Mouse (Mus musculus) kidney, adult 9 months (tissue): ENCODE data around the gene Ptpn1.
A peak's percentile ranks its signal among the peaks of the same experiment; 100 is the strongest.

Source experiments
- DNase-seq: peaks from one replicate; pipeline ENCODE4 v3.0.0; 2022

Gene Ptpn1

DNA sequence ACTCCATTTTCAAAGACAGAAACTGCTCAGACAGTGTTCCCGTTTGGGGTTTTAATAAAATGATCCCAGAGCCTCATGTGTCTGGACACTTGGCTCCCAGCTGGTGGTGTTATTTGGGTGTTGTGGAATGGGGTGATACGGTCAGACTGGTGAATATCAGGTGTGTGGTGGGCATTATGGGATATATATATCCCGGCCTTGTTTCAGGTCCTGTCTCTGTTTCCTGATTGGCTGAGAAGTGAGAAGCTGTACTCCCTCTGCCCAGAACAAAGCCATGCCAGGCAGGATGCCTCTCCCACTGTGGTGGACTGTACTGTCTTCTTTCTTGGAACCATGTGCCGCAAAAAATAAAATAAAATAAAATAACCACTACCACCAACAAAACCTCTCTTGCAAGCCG, 7.8 kb upstream of the Ptpn1 start:
- DNase-seq, result no peak

DNA sequence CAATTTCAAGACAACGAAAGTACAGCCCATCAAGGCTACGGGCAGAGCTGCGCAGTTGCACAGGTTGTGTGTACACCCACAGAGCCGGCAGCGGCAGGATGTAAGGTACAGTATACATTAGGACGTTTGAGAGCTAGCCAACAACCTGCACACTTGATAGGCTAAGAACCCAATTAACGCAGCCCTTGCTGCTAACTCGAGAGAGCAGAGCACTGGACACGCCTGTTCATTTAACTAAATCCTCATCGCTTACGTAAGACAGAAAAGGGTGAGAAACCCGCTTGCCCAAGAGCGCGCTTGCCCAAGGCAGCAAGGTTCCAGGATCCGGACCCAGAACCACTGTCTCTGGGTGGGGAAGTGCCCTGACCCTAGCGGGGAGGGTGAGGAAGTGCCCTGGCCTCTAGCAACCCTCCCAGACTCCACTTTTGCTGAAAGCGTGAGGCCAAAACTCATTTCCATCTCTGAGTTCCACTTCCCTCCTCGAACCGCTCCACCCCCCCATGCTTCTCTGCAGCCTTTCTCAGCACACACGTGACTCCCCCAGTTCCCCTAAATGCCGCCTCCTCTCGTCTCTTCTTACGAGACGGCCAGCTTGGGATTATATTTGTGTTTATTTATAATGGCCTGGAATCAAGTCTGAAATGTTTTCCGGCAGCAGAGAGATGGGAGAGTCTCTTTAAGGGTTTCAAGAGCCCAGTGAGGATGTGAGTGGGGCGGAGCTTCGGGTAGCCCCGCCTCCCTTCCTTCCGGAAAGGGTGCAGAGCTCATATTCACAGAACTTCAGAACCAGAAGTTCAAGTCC, 6.9 kb upstream of the Ptpn1 start:
- DNase-seq, result peak; percentile 94

DNA sequence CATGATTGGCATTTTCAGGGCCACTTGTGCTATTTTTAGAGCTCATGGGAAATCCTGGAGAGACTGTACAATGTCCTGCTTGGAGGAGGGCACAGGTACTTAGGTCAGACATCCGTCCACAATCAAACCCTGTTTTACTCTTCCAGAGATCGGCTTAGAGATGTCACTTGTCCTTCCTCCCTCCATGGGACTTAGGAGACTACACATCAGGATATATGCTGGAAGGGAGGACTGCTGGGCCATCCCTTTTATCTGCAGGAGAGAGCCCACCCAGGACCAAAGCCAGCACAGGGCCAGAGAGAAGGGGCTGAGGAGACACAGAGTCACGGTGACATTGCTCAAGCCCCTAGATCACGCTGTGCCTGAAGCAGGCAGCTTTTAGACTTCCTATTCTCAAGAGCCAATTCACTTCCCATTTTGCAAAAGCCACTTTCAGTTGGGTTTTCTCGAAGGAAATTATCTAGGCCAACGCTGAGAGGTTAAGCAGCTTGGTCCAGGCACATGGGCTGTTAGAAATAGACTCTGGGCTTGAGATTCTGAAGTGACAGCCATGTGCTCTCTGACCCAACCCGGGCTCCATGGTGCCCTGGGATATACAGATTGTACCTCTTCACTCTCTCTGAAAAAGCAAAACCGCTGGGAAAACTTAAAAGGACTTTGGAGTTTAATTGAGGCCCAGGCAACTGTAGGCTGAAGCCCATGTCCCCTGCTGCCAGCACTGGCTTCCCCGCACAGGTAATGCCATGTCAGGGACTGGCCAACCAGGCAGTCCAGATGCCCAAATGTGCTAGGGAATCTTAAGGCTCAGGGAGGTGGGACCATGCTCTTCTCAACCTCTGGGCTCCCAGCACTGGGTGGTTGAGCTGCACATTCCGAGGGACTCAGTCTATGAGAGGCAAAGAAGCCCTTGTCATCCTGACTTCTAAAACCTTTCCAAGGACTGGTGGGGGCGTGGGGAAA, 5.7 kb upstream of the Ptpn1 start:
- peak; percentile 15 for DNase-seq

DNA sequence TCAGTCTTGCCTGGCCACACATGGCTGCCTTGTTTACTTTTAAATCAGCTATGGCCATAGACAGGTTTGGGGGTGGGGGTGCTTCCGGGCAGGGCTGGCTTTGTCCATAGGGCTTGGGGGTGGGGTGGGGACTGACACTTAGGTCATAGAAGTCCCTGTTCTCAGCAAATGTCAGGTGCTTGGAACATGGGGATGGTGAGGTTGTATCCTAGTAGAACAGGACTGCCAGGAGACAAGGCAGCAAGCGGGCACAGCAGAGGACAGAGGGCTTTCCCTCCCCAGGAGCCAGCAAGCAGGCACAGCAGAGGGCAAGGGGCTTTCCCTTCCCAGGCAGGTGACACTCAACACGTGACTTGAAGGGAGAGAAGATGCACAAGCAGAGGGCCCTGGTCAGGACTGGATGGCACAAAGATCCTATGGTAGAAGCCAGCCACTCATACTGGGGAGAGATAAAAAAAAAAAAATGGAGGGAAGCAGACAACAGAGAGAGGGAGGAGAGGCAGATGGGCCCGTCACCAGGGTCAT, 3.8 kb upstream of the Ptpn1 start:
- no peak for DNase-seq

DNA sequence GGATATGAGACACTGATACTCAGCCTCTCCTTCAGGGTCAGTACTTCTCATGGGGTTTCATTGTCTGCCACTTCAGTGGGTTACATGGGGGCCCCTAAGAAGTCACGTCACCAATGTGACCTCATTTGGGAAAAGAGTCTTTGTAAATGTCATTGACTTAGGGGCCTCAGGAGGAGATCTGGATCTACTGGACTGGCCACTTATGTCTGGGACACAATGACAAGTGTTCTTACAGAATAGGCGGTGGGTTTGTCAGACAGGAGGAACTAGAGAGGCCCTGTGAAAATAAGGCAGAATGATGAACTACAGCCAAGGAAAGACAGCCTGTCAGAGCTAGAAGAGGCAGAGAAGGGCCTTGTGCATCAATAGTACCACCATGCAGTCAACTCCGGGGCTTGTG, 2.9 kb upstream of the Ptpn1 start:
- DNase-seq, result no peak

DNA sequence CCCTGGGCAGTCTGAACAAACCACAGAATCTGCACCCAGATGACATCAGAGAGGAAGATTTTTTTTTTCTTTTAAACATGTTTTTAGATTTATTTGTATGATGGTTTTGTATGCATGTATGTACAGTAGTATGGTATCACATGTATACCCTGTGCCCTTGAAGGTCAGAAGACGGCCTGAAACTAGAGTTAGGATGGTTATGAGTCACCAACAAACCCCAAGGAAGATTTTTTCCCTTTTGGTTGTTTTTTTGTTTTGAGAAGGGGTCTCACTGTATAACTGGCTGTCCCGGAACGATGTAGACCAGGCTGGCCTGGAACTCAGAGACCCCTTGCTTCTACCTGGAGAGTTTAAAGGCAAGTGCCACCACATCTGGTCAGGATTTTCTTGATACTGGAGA, 882 bp upstream of the Ptpn1 start:
- DNase-seq, result no peak

DNA sequence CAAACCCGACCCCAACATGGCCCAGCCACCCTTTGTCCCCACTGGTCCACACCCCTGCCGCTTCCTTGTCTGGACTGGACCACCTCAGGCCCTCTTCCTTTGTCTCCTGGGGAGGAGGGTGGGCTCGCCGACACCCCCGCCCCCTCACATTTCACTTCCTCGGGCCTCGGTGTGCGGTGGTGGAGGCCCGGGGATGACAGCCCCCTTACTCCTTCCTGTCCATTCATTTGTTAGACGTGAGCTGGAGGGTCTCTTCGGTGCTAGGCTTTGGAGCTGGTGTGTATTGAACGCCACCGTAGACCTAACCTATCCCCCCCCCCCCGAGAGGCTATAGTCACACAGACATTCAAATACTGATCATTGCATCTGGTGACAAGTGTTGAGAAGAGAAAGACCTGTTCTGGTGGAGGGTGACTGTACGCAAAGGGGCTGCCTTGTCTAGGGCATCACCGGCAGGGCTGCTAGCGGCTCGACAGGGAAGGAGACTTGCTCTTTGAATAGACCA, 922 bp downstream of the Ptpn1 start:
- no peak for DNase-seq

DNA sequence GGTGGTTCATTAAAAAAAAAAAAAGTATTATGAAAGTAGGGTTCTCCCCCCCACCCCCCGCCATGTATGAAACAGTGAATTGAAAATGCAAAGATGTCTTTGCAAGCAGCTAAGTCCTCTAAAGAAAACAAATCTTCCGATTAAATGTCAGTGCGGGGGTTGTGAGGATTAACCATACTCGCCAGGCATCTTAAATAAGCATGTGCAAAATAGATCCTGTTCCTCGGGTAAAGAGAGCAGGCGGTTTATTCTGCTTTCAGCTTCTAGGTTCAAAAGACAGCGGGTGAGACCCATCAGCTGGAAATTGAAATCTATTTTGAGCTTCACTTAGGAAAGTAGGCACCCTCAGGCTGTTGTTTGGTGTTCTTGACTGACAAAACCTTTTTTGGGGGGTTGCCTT, 1.5 kb downstream of the Ptpn1 start:
- DNase-seq, result no peak

DNA sequence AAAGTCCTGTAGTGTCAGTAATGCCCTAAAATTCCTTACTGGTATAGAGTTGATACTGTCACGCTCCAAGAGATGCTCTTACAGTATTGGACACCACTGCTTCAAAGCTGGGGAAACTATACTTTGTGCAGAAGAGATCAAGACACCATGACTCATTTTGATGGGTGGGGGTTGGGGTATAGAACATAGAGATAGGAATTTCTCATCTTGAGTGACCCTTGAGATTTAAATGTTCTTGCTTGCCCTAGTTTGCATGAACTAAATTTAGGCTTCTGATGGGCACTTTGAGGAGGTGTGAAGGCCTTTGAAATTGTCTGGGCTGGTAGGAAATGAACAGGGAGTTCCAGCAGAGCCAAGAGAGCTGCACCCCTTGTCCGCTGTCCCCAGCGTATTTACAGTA, 4.1 kb downstream of the Ptpn1 start:
- no peak for DNase-seq

DNA sequence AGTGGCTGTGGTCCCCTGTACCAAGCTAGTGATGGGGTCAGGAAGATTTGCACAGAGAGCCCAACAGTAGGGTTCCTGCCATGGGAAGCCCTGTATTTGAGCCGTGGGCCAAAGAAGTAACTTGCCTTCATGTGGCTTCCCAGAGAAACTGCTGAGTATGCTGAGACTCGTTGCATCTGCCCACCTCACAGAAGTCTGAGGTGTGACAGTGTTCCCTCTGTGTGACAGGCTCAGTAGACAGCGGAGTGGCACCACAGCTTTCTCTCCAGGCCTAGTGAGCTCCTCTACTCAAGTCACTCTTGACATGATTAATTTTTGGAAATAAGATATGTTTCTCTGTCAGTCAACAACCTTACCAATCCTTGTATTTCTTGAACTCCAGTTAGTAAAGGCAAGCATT, 6.9 kb downstream of the Ptpn1 start:
- DNase-seq, result no peak

DNA sequence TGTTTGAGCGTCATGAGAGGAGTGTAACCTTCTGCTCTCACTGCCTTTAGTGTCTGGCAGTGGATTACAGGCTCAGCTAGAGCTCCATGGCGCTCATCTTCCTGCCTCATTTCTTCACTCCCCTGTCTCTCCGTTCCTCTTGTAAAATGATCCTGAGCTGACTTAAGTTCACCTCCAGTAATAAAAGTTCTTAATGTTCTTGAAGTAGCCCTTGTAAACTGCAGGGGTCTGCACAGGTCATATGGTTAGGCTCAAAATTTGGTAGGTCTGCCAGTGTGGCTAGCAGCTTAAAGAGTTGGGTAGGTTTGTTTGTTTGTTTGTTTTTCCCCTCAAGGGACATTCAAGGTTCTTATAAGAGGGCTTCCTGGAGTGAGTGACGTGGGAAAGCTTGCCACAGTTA, 7.3 kb downstream of the Ptpn1 start:
- DNase-seq, result no peak

DNA sequence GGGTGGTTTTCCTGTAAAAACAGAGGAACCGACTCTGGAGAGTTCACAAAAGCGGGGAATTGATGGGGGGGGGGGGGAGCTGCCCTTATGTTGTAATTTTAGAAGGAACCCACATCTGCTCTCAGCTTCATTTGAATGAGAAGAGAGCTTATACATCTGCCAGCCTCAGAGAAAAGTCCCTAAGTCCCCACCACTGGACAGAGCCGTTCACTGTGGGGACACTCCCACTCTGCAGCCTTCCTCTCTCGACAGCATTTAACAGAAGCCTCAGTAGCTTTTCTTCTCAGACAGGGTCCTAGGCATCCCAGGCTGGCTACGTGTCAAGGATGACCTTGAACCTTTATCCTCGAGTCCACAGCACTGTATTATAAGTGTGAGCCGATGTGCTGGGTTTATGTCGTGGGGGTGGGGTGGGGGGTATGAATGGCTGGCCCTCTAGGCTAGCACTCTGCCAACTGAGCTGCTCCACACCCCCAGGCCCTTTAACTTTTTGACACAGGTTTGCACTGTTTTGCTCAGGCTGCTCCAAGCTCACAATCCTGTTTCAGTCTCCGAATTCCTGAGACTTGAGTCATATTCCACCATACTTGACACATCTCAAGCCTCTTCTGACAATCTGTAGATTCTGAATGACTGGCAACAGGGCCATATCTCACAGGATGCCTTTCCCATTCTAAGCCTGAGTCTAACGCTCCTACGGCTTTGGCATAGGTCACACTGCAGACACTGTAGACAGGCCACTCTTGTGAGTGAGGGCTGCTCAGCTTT, 8.0 kb downstream of the Ptpn1 start:
- DNase-seq, result no peak

DNA sequence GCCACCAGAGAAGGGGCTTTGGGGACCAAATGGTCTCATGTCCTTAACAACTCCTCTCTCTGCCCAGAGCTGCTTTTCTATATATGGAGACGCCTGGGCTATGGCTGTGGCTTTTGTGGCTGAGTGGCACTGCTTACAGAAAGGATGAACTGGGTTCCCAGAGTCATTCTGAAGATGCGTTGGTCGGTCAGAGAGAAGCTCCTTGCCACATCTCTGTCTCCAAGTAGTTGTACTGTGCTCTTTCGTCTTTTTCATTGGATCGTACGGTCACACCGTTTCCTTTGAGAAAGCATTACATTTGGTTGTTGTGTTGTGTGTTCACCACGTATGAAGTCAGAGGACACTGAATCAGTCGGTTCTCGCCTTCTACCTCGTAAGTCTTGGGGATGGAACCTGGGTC, 8.8 kb downstream of the Ptpn1 start:
- no peak for DNase-seq

DNA sequence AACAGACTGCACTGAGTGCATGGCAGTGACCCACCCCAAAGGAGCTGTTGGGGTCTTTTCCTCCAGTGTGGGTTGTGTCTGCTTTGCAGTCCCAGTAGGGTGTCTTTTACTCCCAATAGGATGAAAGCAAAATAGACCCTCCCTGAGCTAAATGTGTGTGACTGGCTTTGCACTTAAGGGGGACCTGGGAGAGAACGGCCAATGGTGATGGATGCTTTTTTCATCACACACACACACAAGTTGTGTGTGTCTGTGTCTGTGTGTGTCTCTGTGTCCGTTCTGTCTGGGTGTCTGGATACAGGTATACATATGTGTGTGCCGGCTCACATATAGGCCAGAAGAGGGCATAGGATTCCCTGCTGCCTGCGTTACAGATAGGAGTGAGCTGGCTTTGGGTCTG, 9.5 kb downstream of the Ptpn1 start:
- DNase-seq, result no peak

DNA sequence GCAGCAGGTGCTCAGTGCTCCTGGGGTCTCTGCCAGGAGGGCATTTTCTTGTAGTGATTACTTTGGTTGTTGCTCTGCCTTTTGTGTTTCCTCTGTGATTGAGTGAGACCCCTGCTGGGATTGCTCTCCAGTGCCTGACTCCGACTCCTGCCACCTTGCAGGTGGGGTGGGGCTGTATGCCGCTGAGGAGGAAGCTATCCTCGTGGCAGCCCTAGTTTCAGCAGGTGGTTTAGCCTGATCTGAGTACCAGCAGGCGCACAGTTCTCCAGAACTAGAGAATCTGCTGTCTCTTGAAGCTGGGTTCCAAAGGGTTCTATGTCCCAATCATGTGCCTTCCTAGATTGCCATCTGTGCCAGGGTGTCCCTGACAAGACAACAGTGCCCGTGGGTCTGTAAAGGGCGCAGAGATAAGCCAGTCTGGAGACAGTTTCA, 9.9 kb downstream of the Ptpn1 start:
- DNase-seq, result no peak

DNA sequence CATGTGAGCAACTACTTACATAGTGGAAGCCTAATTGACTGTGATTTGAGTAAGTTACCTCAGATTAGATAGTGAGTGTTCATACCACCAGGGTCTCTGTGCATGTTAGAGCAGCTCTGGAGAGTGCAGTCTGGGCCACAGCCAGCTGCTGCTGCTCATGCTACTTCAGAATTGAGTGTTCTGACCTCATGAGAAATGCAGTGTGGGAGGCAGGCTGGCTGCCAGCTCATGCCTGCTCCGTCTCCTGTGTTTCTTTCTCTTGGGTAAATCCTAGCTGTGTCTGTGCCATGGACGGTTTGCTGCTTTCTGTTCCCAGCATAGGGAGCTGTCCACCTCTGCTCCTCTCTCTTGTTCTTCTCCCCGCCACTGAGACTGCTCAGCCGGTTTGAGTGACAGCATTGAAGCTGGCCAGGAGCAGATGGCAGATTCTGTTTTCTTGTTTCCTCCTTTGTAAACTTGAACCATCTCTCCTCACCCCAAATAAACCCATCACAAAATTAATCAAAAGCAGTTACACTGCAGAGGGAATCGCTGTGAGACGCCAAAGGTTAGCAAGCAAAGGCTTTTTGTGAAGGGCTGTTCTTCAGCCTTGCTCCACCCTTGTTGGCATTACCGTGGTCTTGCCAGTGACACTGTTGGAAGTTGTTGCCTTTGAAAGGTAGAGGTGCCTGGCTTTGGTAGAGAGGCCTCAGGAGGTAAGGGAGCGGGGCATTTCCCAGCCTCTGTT, 10.5 kb downstream of the Ptpn1 start:
- peak; percentile 73 for DNase-seq

DNA sequence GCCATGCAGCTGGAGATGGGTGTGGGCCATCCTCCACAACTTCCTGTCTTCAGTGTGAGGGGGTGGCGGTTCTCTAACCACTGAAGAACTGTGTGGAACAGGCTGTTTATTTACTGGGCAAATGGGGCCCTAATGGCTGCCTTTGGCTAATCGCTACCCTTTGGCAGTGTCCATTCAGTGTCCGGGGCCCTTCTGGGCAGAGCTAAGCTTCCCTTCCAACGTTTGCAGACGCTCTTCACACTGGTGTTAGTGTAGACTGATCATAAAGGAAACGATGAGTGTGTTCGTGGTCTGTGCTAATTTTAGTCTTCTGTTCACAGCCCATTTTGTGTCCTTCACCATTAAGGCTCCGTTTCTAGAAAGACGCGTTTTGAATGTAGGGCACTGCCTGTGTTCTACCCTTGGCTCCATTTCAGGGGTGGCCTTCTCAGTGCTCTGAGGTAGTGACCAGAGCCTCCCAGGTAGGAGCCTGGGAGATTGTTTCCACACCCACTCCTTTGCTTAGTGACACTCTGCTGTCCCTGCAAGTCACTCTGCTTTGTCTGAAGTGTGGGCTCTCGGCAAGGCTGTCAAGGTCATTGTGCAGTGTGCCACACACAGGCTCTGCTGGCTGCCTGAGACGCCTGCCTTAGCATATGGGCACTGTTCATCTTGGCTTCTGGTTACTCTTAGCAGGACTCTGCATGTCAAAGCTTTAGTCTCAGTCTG, 11.2 kb downstream of the Ptpn1 start:
- DNase-seq, result peak; percentile 40

DNA sequence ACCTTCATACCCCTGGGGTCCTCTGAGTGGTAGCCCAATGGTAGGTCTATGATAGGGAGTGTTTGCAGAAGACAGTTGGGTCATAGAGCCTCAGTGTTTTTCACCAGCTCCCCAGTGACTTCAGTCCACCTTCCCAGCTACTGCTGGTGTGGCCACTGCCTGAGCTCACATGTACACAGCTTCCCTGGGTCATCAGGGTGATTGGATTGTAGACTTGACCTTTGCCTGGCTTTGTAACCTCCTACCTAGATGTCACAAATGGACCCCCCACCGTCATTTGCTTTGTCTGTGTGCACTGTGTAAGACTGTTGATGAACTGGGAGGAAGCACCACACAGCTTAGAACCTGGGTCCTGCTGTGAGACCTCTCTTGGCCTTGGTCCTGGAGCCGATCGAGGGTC, 12.3 kb downstream of the Ptpn1 start:
- DNase-seq, result no peak

DNA sequence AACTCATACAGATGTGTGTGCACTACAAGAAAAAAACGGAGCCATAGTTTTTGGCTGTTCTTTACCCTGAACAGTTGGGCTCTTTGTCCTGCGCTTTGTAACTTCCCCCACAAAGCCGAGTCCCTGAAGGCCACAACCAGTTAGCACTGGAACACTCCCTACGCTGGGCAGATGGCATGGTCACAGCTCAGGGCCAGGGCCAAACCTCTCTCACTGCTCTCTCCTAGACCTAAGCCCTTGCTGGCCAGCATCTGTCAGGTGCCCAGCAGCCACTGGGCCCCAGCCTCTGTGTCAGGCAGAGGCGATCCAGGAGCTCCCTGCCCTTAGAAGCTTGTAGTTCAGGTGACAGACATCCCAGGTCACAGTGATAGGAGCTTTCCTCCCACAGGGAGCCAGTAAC, 13.6 kb downstream of the Ptpn1 start:
- DNase-seq, result no peak

DNA sequence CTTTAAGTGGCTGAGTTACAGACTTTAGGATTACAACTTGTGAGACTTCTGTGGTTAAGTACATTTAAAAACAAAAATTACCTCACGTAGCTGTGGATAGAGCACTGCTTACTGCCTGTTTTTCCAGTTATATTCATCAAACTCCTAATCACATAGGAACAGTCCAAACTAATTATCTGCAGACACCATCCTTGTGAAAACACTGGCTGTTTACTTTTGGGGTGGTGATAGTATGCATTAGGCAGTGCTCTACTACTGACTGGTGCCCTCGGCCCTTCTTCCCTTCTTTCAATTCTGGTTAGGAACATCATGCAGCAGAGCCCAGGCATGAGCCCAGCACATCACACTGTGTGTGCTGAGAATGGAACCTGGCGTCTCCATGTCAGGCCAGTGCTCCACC, 15.4 kb downstream of the Ptpn1 start:
- no peak for DNase-seq

DNA sequence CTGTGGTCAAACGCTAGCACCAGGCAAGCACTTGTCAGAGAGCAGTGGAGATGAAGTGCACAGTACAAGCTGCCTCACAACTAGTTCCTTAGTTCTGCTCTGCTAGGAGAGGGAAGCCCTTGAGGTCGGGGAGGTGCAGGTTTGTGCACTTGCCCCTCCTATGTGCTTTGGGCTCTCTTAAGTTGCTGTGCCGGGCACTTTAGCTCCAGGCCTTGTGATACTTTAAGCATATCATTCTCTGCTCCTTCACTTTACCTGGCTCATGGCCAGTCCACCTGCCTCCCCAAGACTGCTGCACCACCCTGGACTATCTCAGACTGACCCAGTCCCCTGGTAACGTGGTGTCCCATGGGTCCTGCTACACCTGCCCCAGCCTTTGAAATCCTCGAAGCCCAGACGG, 16.2 kb downstream of the Ptpn1 start:
- no peak for DNase-seq

DNA sequence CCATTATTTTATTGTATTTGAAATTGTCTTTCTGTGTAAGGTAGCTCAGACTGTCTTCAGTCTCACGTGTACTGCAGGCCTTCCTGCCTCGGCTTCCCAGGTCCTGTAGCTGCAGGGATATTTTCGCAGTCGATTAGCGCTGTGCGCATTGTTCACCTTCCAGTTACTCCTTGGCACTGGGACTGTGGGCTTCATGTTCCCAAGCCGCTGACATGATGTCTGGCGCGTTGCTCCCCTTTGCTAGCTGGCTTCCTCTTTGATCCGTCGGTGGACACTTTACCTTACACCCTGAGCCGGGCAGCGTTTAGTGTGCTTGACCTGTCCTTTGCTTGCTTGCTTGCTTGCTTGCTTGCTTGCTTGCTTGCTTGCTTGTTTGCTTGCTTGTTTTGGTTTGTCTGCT, 16.7 kb downstream of the Ptpn1 start:
- no peak for DNase-seq
